Mouse (Mus musculus) cerebellum, adult 9-10 months (tissue): ENCODE measurements around the gene Chst5.
"Not testable (repeated sequence)": the region's sequence is repeated elsewhere in the genome, so short reads cannot be mapped to it uniquely, and the experiment has no call there.

Experiments used
- DNase-seq: peaks from one replicate; pipeline ENCODE4 v3.0.0; 2022

The Chst5 gene

DNA sequence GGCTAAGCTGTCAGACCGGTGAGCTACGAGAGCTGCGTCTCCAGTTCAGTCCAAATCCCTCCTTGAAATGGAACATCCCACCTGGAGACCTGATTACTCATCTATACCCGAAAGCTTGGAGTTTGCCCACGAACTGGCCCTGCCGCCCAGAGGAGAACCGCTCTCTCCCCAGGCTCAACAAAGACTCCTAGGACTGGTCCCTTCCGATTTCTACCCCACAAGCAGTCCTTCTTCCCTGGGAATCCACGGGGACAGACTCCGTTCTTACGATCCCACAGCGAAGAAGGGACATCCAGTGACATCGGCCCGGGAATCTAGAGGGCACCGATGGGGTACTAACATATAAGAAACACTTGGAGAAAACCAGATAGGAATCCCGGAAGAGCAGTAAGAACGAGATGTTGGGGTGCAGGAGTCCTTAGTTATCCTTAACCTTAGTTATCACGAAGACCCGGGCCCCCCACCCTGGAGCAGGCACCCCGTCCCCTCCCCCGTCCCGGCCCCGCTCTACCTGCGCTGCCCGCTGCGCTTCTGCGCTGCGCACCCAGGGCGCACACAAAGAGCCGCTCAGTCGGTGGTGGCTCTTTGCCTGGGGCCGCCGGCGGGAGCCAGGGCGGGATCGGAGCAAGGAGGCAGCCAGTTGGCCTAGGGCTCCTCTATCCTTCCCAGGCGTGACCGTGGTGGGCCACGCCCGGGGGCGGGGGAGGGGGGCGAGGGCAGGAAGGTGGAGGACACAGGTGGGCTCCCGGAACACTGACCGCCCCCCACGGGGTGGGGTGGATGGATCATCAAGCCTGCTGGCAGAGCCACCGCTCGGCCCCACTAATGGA, at the start of gene Chst5:
Chst5 (minus strand) TSS at position 827 of the 830 bp plus-strand sequence.
- DNase-seq, result peak; percentile 48

GRCm38 (mm10) chr8:111957231-111957630, 47.0 kb upstream of the Chst5 start:
- no peak for DNase-seq

DNA sequence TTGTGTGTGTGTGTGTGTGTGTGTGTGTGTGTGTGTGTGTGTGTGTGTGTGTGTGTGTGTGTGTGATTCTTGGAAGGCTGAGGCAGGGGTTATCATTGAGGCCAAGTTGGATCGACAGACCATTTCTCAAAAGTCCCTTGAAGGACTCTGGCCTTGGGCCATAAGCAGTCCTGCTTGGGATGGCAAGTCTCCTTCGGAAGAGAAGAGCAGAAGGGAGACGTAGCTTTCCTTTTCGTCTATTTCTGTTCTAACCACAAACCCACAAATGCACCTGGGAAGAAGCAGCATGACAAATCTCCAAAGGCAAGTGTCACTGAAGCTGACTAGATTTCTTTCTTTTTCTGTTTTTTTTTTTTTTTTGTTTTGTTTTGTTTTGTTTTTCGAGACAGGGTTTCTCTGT, 45.6 kb upstream of the Chst5 start:
- no peak for DNase-seq

DNA sequence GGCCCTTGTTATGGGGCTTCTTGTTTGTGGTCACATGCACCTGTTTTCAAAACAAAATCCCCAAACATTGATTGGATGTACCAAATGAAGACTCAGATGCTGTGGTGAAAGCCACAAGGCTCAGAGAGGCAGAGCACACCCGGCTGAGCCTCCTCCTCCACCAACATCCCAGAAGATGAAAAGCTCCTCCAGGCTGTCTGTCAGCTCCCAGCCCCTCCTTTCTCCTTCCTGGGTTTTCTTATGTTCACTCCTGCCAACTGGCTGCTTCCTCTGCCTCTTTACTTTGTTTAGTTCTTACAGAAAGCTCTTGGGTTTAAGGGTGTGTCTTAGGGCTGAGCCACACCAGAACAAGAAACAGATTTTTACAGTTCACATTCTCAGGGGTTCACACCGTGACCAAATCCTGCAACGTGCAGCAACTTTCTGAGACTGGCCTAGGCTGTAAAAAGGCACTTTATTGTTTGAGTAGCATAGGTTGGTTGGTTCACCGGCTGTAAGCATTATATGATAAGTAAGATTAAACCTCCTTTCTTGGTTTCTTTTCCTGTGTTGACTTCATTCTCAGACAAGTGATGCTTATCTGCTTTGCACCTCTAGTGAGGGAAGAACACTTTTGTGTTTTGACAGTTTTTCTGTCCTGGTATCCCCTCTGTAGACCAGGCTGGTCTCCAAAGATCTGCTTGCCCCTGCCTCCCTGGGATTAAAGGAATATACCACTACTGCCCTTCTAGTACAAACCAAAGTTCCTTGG, 44.8 kb upstream of the Chst5 start:
- no peak for DNase-seq

DNA sequence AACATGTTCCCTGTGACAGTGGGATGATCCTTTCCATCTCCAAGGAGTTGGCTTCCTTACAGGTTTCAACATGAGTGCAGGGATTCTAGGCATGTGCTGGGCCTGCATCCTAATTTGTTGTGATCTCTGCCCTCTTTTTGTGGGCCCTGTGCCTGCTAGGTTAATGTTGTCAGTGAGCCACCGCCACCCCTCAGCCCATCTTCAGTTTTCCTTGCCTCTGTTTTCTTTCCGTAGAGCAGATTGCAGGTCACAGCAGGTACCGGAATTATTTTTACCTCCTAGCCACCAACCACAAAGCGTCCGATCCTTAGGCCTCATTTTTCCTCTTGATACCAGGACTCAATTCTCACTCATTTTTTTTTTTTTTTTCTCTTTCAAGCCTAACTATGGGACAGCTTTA, 41.7 kb upstream of the Chst5 start:
- DNase-seq, result peak; percentile 81

GRCm38 (mm10) chr8:111951317-111951716, 41.1 kb upstream of the Chst5 start:
- no peak for DNase-seq

GRCm38 (mm10) chr8:111950846-111951245, 40.6 kb upstream of the Chst5 start:
- no peak for DNase-seq

GRCm38 (mm10) chr8:111947954-111948353, 37.7 kb upstream of the Chst5 start:
- DNase-seq, result peak; percentile 69

GRCm38 (mm10) chr8:111947144-111947543, 36.9 kb upstream of the Chst5 start:
- DNase-seq, result no peak

DNA sequence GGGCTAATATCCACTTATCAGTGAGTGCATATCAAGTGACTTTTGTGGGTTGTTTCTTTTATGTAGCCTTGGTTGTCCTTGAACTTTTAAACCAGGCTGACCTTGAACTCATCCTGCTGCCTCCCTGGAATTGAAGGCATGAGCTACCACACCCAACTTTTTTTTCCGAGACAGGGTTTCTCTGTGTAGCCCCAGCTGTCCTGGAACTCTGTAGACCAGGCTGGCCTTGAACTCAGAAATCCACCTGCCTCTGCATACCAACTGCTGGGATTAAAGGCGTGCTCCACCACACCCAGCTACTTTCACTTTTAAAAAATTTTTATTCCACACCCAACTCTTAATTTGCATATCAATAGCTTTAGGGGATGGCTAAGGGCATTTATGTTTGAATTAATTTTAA, 33.3 kb upstream of the Chst5 start:
- no peak for DNase-seq

DNA sequence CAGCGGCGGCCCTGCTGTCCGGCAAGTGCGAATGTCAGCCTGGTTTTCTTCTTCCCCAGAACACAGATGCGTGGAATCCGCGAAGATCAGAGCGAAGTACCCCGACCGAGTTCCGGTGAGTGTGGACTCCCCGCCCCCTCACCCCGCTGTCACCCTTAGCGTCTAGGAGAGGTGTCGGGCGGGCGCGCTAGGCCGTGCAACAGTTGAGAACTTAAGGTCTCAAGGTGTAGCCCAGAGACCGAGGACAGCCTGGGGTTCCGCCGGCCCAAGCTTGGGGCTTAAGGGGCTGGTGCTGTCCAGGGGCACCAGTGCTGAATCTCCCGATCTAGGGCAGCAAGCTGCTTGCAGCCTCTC, 30.8 kb upstream of the Chst5 start:
- DNase-seq, result peak; percentile 66

DNA sequence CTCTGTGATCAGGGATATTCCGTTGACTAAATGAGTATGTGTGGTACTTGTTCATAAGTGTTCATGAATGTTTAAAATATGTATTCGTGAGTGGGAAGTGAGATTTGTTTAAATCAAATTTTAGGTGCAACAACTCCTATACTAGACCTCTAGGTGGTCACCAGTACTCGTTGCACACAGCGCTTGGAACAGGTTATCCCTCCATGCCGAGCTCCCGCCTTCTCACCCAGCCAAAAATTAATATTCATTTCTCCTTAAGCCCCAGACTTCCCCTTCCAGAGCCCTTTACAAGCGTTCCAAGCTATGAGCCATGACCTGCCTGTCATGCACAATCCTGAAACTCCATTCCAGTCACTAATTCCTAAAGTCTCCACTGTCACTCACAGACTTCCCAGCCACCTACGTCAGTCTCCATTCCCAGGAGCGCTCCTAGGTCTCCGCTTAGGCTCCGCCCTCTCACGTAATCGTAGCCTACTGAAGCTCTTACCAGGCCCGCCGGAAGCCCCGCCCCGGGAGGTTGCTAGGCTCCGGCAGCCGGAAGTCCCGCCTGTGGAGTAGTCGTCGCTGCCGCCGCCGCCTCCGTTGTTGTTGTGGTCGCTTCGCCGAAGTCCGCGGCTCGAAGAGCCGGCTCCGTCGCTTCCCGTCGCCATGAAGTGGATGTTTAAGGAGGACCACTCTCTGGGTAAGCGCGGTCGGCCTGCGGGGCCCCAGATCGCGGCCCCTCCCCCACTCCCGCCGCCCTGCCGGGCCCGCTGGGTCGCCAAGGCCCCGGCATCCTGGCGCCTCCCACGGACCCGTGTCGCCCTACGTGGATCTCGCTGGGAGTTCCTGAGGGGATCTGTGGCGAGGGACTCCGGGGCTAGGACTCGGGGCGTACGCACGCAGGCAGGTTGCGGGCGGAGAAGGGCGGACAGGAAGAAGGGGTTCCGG, 30.2 kb upstream of the Chst5 start, which contains the start of gene Gabarapl2:
Gabarapl2 (plus strand) TSS at position 533 of the 930 bp plus-strand sequence.
- peak; percentile 98 for DNase-seq

- peak; percentile 83 for DNase-seq
These were observed 29.4 kb upstream of the Chst5 start for GRCm38 (mm10) chr8:111939516-111940142.

- not testable (repeated sequence) for DNase-seq
These were observed 28.1 kb upstream of the Chst5 start for GRCm38 (mm10) chr8:111938076-111938985.

DNA sequence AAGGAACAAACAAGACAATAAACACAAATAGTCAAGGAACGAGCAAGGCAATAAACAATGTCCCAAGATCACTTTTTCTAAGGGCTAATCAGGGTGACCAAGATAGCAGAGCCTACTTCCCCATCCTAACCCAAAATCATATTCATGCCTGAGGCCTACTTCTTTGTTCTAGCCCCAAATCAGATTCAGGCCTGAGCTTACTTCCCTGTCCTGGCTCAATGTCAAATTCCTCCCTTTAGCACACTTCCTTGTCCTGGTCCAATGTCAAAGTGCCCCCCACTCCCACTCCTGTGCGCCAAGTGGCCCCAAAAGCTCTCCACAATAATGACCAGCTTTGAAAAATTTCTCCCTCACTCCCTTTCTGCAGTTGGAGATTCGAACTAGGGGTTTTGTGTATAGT, 26.9 kb upstream of the Chst5 start:
- DNase-seq, result no peak

GRCm38 (mm10) chr8:111934201-111934600, 24.0 kb upstream of the Chst5 start:
- no peak for DNase-seq

- peak; percentile 94 for DNase-seq
These were observed 23.3 kb upstream of the Chst5 start, which contains the start of gene Tmem231 for GRCm38 (mm10) chr8:111933348-111934076. TSS of gene Tmem231 (minus strand) at chr8:111933881.

DNA sequence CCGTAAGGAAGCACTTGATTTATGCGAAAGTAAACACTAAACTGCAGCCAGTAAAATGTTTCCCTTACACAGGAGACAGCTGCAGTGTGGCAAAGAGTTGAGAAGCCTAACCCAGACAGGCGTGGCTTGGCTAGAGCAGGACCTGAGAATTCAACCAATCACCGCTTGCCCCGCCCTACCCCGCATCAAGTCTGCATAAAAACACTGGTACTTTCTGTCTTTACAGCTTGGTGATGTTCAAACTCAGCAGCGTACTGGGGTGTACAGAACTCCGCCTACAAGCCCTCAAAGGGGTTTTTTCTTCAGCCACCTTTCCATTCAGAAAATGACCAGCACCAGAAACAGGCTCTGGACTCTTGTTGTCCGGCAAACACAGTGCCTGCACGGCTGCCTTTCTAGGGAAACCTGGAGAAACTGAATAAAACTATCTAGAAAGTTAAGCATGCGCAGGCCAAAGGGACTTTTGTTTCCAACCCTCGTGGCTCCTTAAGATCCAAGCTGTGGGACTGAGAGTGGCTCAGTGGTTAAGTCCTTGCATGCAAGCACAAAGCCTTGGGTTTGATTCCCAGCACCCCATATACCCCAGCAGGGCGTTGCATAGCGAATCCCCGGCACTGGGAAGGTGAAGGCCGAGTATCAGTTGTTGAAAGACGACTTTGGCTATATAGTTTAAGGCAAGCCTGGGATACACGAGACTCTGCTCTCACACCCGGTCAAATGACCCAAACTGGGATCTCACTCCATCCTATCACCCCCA, 22.5 kb upstream of the Chst5 start:
- peak; percentile 72 for DNase-seq

DNA sequence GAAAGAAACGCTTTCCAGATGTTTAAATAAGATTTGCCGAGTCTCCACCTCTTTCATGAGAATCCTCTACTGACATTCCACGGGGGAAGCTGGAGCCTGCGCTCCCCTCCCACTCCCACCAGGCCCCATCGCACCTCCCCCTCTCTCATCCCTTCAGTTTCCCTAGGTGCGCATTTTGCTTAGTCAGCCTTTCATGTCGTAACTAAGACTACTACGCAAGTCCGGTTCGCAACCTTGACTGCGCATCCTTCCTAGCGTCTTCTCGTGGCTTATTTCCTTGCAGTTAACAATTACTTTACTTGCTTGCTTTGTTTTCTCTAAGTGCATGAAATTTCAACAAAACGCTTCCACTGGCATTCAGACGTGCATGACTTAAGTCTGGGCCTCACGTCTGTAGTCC, 21.5 kb upstream of the Chst5 start:
- DNase-seq, result no peak
